Mouse (Mus musculus) hematopoietic stem cell, adult 5-6 weeks (primary cell): ENCODE results near the gene Myo1d. TPM values are rescaled to one million over a fixed set of nuclear protein-coding genes. Genes with fewer than 3 reads are reported as not detected.

ENCODE experiments used
- ATAC-seq, 2 experiments: fragments of 125-278 bp in 1 of 2; replicated peaks in 1 of 2; 2 replicates each; pipeline ENCODE4 v1.8.0; 2016 to 2017; ENCODE audit warnings: inconsistent platforms in 2 of 2, mild to moderate bottlenecking in 2 of 2, moderate number of reproducible peaks in 2 of 2, low read depth in 1 of 2, moderate TSS enrichment in 1 of 2; ENCODE audit not compliant: low FRiP score in 2 of 2, poor library complexity in 2 of 2, severe bottlenecking in 2 of 2, insufficient read depth in 1 of 2, low TSS enrichment in 1 of 2
- total RNA-seq: library from RNA; stranded (forward); fragments of 172-1452, 232-1000 nt; gene quantifications from 2 replicates; pipeline ENCODE4 v1.2.3, GENCODE M21; 2017

The Myo1d gene
- total RNA-seq, 1 experiment from 2014 or later = 3.4 TPM

DNA sequence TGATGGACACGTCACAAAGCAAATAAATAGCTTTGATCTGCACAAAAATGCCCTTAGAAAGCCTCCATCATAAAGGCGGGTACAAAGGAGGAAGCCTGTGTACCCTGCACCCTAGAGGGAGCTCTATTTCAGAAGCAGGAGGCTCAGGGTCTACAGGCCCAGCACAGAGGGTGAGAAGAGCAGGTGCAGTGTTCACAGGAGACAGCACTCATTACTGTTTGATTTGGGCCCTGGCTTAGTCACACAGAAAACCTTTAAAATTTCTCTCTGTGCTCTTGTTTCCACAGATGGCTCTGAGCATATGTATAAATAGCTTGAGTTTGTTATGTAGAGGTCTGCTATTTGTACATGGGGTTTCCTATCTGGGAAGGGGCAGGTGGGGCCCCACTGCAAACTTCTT is 233.6 kb downstream of the Myo1d start:
- ATAC-seq = no peak

DNA sequence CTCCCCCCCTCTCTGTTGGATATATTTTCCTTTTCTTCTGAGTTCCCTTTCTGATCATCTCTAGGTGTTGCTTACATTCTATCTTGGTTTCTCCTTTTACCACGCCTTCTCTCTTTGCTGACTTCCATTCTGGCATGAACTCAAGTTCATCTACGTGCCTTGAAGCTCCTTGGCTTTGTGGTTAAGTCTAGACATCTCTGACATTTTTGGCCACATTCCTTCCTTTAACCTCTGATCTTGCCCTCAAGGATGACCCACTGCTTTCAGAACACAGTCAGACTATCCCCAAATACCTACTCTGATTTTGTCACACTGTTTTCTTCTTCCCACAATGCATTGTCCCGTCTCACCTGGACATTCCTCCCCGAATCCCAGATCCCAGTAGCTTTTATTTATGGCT is 240.8 kb downstream of the Myo1d start:
- no peak for ATAC-seq

DNA sequence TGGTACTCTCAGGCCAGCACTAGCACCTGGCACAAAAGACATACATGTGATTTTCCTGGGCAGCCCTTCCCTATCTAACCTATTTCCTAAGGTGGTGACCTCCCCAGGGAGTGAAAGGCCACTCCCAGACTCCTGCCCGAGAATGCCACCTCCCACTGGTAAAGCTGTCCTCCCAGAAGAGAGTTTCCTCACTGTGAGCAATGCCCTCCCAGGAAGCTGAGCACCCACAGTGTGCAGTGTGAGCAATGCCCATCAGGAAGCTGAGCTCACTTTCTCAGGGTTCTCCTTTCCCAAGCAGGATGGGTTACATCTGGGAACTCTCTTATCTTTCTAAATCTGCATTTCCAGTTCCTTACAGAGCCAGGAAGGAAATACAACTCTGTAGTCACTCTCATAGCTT is 246.9 kb downstream of the Myo1d start:
- peak in 1 of 2 experiments; percentile 25; a peak in 1 of 4 replicates for ATAC-seq

DNA sequence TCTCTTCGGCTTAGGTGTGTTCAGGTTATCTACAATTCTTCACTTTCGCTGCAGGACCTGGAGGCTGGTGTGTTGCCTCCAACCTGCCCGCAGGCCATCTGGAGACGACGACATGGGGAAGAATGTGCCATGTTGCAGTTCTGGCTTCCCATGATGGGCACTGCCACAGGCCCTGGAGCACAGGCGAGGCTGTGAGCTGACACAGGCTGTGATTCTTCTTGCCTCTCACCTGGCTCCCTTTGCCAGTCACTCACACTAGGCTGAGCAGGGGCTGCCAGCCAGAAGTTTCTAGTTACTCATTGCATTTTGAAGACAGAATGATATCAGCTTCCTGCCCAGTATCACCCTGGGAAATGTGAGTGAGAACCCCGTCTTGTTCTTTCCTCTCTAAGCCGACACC is 250.7 kb downstream of the Myo1d start:
- no peak for ATAC-seq

DNA sequence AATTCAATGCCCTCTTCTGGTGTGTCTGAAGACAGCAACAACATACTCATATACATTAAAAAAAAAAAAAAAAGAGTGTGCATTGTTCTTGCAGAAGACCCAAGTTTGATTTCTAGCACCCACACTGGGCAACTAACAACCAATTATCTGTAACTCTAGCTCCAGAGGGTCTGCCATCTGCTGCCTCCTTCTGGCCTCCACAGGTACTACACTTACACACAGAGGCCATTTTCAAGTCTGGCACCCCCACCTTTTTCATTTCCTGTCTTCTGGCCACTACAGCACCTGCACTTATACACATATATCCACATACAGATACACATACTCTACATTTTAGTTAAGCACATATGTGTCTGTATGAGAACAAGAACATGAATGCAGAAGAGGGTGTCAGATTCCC is 252.1 kb downstream of the Myo1d start:
- no peak for ATAC-seq

DNA sequence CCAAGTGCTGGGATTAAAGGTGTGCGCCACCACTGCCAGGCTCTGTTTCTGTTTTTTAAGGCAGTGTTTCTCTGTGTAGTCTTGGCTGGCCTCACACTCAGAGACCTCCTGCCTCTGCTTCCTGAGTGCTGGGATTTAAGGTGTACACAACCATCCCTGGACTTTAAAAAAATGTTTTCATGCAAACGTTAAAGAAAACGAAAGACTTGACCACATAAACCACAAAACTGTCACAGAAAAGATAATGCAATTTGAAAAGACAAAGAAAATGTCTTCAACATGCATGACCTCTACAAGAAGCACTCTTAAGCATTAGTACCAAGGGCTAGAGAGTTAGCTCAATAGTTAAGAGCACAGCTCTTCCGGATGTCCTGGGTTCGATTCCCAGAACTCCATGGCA is 255.6 kb downstream of the Myo1d start:
- ATAC-seq = no peak

DNA sequence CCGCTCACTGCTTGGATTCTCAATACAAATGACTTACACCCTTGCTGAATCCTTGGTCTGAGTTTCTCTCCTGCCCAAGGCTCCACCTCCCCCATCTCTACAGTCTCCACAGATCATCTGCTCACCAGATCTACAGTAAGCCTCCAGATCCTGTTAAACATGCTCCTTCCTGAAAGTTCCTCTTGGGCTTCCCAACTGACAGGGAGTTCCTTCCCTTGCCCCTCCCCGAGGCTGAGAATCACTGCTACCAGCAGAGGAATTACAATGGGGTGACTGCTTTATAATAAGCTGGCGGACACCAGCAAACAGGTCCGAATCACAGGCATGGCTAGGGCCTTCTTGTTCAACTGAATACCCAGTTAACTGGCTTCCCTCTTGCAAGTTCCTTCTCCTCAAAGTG is 256.4 kb downstream of the Myo1d start:
- no peak for ATAC-seq

DNA sequence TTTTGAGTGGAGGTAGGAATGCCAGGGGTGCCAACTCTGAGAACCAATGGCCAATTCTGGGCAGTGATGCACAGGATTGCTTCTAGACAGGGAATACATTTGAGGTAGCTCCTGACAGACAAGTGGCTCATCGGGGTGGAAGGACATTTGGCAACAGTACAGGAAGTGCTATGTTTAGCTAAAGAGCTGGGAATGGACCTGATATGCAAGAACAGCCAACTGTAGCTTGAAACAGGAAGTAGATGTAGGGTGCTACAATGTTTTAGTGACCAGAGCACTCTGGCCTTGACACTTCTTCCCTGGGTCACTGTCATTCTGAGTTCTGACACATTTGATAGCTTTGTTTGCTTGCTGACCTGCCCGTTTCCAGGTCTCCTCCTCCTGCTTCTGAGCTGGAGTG is 257.0 kb downstream of the Myo1d start:
- ATAC-seq = peak; percentile 14 to 37; a peak in 1 of 4 replicates

DNA sequence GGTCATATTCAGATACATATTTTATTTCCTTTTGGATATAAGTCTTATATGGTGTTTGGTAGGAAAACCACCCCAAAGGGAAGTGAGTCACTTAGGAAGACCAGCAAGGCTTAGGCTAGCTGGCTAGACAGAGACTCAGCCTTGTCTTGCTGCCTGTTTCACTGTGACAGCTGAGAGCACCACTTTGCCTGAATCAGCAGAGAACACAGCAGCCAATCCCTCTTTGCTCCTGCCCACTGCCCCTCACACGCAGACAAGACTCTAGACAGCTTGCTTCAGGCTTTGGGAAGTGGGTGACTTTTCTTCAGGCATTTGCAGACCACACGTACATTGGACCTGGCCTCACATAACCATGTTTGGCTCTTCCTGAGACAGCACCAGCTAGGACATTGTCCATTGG is 258.7 kb downstream of the Myo1d start:
- ATAC-seq = no peak

DNA sequence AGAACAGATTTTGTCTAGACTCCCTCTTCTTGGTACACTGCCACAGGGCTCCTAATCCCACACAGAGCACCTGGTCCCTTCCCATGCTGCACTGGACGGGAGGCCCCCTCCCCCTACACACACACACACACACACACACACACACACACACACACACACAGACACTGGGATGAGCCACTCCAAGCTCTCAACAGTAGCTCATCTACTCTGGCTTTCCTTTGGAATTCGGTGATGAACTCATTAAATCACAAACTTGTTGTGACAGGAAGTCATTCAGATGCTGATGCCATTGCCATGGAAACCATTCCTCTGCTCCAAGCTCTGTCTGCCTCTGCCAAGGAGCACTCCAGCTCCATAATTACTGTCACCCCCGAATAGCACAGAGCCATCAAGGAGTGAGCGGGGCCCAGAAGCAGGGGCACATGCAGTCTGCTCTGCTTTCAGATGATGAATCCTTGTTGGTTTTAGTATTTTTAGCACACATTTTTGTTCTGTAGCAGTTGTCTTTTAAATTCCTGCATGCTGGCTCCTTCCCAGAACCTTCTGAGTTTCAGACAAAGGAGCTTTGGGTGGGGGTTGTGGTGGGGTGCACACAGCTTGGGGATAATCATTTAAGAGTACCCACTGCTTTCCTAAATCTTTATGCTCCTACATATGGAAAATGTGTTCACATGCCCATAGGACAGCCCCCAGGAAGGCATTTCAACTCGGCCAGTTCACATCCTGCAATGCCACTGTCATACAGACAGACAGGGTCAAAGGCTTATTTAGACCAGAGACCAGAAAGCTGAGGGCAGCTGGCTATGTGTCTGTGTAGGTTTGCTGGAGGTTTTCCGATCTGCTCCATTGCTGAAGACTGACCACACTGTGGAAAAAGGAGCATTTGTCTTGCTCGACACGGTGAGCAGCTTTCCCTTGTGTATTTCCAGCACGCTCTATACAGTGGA is 261.1 kb downstream of the Myo1d start:
- ATAC-seq = no peak

DNA sequence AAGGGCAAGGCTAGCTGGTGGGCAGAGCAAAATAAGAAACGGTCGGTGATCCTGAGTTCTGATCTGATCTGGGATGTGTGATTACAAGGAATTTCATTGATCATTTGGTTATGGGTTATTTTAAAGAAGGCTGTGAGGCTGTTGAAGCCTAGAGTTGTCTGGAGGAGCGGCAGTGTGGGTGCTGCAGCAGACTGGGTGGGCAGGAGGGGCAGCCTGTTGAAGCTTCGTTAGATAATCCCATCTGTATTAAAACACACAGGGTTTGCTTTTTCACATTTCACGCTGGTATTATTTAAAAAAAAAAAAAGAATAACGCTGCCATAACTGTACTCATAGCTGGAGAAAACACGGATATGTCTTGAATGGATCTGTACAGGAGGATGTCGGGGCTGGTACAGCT is 263.9 kb downstream of the Myo1d start:
- no peak for ATAC-seq

DNA sequence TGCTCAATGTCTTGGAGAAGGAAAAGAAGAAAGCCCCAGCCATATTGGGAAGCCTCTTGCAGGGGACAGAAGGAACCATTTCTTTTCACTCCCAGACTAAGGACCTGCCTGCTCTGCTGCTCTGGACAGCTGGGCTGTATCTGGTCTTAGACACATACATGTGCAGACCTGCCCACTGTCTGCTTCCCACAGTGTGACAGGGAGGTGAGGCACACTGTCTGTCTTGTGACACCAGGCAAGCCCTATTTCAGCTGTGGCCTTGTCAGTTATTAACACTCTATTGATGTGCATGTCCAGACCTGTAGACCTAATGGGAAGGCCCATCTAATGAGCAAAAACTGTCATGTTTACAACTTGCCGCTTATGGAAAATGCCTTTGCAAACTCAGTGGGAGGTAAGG is 264.5 kb downstream of the Myo1d start:
- no peak for ATAC-seq

DNA sequence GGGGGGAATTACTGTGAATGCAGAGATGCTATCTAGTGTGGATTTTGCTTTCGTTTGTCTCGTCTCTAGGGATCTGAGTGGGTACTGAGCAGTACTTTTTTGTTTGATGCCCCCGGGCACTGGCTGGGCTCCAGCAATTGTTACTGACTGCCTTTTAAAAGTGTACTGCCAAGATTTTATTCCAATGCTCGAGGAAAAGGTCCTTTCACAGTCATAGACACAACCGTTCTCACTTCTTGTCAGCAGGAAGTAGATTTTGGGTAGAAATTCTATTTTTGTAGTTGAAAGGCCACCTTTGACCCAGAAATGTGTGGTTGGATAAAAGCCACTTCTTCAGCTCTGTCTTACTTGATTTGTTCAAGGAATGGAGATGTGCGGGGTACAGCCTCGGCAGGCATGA is 266.0 kb downstream of the Myo1d start:
- ATAC-seq = no peak

DNA sequence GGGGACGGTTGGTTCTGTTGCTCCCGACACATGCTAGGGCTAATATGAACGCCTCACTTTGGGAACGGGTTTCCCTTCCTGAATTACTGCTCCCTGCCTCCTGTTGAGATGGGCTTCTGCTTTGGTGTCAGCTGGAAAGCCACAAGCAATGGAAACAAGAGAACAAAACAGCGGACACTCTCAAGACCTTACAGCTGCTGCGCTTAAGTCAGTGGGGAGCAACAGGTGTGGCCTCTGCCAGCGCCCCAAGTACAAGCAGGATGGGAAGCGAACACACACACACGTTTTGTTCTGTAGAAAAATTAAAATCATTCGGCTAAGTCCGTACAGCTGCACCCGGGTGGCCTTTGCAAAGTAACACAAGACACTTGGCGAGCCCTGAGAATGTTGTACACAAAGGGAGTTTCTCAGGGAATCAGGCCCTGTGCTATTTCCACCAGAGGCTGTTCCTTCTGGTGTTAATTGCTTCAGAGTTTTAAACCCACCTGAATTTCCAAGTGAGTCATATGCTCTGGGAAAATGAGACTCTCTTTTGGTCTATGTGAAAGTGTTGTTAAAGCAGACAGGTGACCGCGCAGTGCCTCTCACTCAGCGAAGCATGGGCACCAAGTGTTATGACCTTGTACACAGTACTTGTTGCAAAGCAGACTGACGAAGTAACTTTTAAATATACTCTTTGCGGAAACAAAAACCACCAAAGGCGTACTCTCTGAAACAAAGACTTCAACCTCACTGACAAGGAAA is 267.3 kb downstream of the Myo1d start:
- no peak for ATAC-seq

DNA sequence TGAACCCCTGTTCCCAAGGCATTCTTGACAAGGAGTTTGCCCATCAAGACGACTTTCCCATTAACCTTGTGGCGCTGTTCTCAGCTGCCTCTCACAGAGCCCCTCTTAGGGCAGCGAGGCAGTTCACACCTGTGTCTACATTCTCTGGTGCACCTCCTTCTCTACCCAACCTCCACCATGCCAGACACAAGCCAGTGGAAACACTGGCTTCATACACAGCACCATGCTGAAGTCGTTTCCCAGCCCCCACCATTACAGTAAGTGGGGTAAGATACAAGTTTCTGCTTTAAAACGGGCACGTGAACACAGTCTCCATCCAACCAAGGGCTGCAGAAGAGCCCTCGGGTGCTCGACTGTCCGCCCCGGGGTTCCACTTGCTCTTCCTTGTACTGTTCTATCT is 269.7 kb downstream of the Myo1d start:
- ATAC-seq = no peak

DNA sequence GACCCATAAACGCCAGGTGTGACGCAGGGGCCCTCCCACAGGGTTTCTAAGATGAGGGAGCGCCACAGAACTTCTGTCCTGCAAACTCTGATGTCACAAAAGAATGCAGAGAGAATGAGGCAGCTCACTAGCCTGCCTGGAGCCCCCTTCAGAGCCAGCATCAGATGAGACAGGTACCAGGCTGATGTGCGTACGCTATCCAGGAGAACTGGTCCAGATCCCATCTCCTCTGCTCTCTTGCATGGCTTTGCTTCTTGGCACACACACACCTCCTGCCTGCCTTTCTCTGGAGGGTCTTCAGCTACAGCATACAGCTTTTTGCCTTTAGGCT is 270.7 kb downstream of the Myo1d start:
- no peak for ATAC-seq

DNA sequence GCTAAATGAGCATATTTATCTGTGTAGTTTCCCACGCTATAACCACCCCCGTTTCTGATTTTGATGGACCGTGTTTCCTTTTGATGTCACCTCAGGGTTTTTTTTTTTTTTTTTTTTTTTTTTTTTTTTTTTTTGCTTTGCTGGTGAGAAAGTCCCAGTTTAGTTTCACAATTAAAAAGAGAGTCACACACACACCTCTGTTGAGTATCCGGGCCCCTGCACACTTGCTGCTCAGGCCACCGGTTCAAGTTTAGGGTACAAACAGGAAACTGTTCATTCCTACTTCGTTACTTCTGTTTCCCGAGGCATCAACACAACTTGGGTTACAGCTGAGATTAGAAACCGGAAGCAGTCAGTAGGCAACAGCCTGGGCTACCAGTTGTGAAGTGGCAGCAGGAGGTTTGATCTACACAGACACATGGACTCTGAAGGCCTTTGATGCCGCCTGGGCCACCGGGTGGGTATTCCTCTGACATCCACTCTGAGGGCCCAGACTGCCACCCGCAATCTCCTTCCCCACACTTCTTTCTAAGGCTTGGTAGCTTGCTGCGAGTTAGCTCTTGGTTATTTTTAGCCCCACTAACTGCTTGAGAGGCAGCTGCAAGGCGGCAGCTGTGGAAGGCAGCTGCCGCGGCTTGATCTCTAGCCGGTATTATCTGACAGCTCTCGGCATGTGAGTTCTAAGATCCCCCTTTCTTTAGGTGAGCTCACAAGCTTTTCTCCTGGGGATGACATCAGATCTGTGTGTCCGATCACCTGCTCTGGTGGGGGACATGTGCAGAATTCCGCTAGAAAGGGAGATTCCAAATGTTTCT is 271.3 kb downstream of the Myo1d start:
- ATAC-seq = peak; percentile 44 to 61

DNA sequence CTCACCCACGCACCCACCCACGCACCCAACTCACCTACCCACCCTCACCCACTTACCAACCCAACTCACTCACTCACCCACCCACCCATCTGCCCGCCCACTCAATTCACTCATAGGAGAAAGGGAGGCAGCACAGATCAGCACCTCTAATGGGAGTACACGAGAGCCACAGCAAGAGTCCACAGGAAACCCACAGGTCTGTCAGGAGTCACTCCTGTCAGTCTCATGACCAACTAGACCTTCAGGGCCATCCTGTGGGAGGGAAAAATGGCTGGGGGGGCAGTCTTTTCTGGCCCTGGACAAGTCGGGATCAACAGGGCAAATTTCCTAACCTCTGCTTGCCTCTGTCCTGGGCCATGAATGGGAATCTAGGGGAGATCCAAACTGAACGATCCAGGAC is 272.0 kb downstream of the Myo1d start:
- no peak for ATAC-seq
